In genomic region chr13:54621155-54621932, GRCm38 (mm10) we compare ENCODE assay signal across 8 mouse cellular contexts. TPM values are rescaled to one million over a fixed set of nuclear protein-coding genes. Genes with fewer than 3 reads are reported as not detected.
A peak's percentile ranks its signal among the peaks of the same experiment; 100 is the strongest.
DNase-seq lines count a peak whose midpoint lies in the region; ATAC-seq lines count a peak whose summit lies in the region.

Gene Faf2 (plus strand): TSS chr13:54621784.

- H3K9ac ChIP-seq in hindbrain, embryonic 15.5 days = peak within 1 kb of the TSS; percentile 93

- peak within 1 kb of the TSS; percentile 98 for H3K4me3 ChIP-seq in hindbrain, embryonic 15.5 days

- peak; percentile 97 for ATAC-seq in hindbrain, embryonic 15.5 days (ENCODE audit: low FRiP score, low read depth)

- H3K36me3 ChIP-seq in hindbrain, embryonic 15.5 days = no peaks in the 10 kb centered on the region

- H3K27ac ChIP-seq in hindbrain, embryonic 15.5 days (replicated peaks) = peak within 1 kb of the TSS; percentile 94

- H3K4me1 ChIP-seq in hindbrain, embryonic 15.5 days (replicated peaks) = peaks cover 25% of the 10 kb centered on the region

- 11% methylated on average over 44 of the region's 44 CpGs for whole genome bisulfite sequencing in hindbrain, embryonic 15.5 days

- H3K4me2 ChIP-seq in hindbrain, embryonic 15.5 days = peak within 1 kb of the TSS; percentile 95

- no peaks in the 10 kb centered on the region for H3K27me3 ChIP-seq in hindbrain, embryonic 15.5 days

- H3K9me3 ChIP-seq in hindbrain, embryonic 15.5 days = no peaks in the 10 kb centered on the region

- peak; percentile 96 for DNase-seq in R1 (ENCODE audit: low read depth, low spot score)
- DNase-seq in cerebellum, postnatal 25 days = peak; percentile 100
- peak; percentile 99 to 100 for DNase-seq in frontal cortex, postnatal 36 days (ENCODE audit: low spot score in 2 of 2)
- peak; percentile 98 for DNase-seq in left cerebral cortex, adult 11 months (ENCODE audit: low spot score)
- DNase-seq in lung, postnatal 4 days = peak; percentile 97 to 99
- peak; percentile 96 for DNase-seq in retina, postnatal 7 days (ENCODE audit: low read depth, low spot score)
- DNase-seq in urinary bladder, adult 2 months (ENCODE audit: low spot score) = peak; percentile 98

RNA-seq across cellular contexts. Expression of gene Faf2, which starts in this region (rescaled TPM):
- 64.9 and 66.4 TPM in 2 replicates for polyA plus RNA-seq in hindbrain, embryonic 15.5 days (2015; fragmentation: Nextera tagmentation; extraction: Ambion mirVana)
- polyA plus RNA-seq in urinary bladder, adult 2 months (2012; rRNA removed) = 37.9 and 41.1 TPM in 2 replicates

Comparison
In these comparisons a context has a peak if more than half of its experiments do, and no peak if none do; other contexts are left out.
1. Peak in every context shown above with its lines: DNase-seq, ATAC-seq, H3K4me3 ChIP-seq and H3K27ac ChIP-seq.